ENCODE assay signal across 18 mouse cellular contexts in the genomic region with DNA sequence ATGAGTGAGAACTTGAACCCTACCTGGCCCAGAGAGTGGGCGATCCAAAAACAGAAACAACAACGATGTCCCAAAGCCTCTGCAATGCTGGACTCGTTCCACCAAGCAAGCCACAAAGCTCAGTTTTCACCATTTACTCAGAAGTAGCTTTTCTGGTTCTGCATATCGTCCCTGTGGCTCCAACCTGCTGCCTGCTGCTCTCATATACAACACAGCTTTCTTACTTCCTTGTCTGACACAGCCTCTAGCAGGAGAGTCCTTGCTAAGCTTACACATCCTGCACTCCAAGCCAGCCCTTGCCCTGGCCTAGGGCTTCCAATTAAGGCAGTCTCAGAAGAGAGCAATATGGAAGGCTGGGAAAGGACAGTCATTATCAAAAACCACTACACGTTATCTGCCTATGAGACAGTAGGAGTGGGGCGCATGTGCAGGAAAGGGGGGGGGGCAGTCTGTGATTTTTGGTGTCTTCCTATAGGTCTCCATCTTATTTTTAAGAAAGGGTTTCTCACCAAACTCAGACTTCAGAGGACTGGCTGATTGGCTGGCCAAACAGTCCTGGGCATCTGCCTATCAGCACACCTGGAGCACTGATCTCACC.
DNase-seq lines count a peak whose midpoint lies in the region; ATAC-seq and TF ChIP-seq lines count a peak whose summit lies in the region.
"Had no signal": no experiment of that assay in that cellular context is flagged by ENCODE, and none has a peak within 500 bp of the region (broad histone marks: within the 10 kb centered on the region; RNA-seq: fewer than 3 reads in every experiment).

No protein-coding gene starts in this region.

- 59% methylated on average over 6 of the region's 6 CpGs for WGBS in lung, embryonic 14.5 days
- WGBS in embryonic facial prominence, embryonic 14.5 days = 60% methylated on average over 6 of the region's 6 CpGs
- 67% methylated on average over 6 of the region's 6 CpGs for WGBS in intestine, embryonic 16.5 days
- 60% methylated on average over 6 of the region's 6 CpGs for WGBS in stomach, embryonic 16.5 days
- WGBS in forebrain, embryonic 15.5 days = 74% methylated on average over 6 of the region's 6 CpGs

- H3K9me3 ChIP-seq in lung, embryonic 14.5 days (ENCODE audit: low read depth, low read length) = no peaks in the 10 kb centered on the region
- 0 out of 2 replicates have a peak, but pooled peaks cover 4% of the 10 kb centered on the region for H3K9me3 ChIP-seq in embryonic facial prominence, embryonic 14.5 days (ENCODE audit: control insufficient read depth, low read length)
- no peaks in the 10 kb centered on the region for H3K9me3 ChIP-seq in intestine, embryonic 16.5 days (ENCODE audit: control insufficient read depth, low read length)
- H3K9me3 ChIP-seq in stomach, embryonic 16.5 days (replicated peaks; ENCODE audit: control insufficient read depth, low read length) = no peaks in the 10 kb centered on the region
- H3K9me3 ChIP-seq in forebrain, embryonic 15.5 days = no peaks in the 10 kb centered on the region
- H3K9me3 ChIP-seq: hindbrain, embryonic 13.5 days; midbrain, embryonic 13.5 days had no signal

- DNase-seq in lung, embryonic 14.5 days = peak; percentile 20
- no peak for DNase-seq in lung, postnatal 25 days (ENCODE audit: low spot score)
- peak; percentile 75 for DNase-seq in embryonic facial prominence, embryonic 14.5 days (ENCODE audit: low spot score)
- DNase-seq in embryo, embryonic 9.5 days (ENCODE audit: extremely low spot score) = no peak
- DNase-seq: adrenal gland, postnatal 10 days; cerebellum, adult 2 months; cerebellum, postnatal 25 days; heart, postnatal 36 days; kidney, adult 8-10 months; kidney, postnatal 25 days; layer of hippocampus, postnatal 36 days had no signal

- H3K36me3 ChIP-seq in lung, embryonic 14.5 days (ENCODE audit: insufficient read depth) = no peaks in the 10 kb centered on the region
- no peaks in the 10 kb centered on the region for H3K36me3 ChIP-seq in embryonic facial prominence, embryonic 14.5 days (ENCODE audit: control insufficient read depth, insufficient read depth, low read length)
- no peaks in the 10 kb centered on the region for H3K36me3 ChIP-seq in intestine, embryonic 16.5 days (ENCODE audit: control insufficient read depth, insufficient read depth, low read length)
- H3K36me3 ChIP-seq in stomach, embryonic 16.5 days (ENCODE audit: control insufficient read depth, insufficient read depth, low read length) = no peaks in the 10 kb centered on the region
- 0 out of 2 replicates have a peak, but pooled peaks cover 2% of the 10 kb centered on the region for H3K36me3 ChIP-seq in forebrain, embryonic 15.5 days
- H3K36me3 ChIP-seq: hindbrain, embryonic 13.5 days; midbrain, embryonic 13.5 days had no signal

- no peaks in the 10 kb centered on the region for H3K4me1 ChIP-seq in lung, embryonic 14.5 days (ENCODE audit: insufficient read depth)
- H3K4me1 ChIP-seq in embryonic facial prominence, embryonic 14.5 days (ENCODE audit: control insufficient read depth, insufficient read depth, low read length) = no peaks in the 10 kb centered on the region
- peaks cover 13% of the 10 kb centered on the region for H3K4me1 ChIP-seq in intestine, embryonic 16.5 days (ENCODE audit: control insufficient read depth, insufficient read depth, low read length)
- H3K4me1 ChIP-seq in stomach, embryonic 16.5 days (ENCODE audit: control insufficient read depth, insufficient read depth, low read length) = peaks cover 9% of the 10 kb centered on the region; the same call in 1 of the 2 replicates
- peaks cover 28% of the 10 kb centered on the region for H3K4me1 ChIP-seq in forebrain, embryonic 15.5 days

- ATAC-seq in lung, embryonic 14.5 days (ENCODE audit: insufficient read depth) = peak; percentile 49
- peak; percentile 84 for ATAC-seq in embryonic facial prominence, embryonic 14.5 days (ENCODE audit: low read depth)
- peak; percentile 73 for ATAC-seq in intestine, embryonic 16.5 days
- ATAC-seq in stomach, embryonic 16.5 days (ENCODE audit: insufficient read depth, low FRiP score) = peak; percentile 76; the same call in 1 of the 2 replicates
- no peak for ATAC-seq in forebrain, embryonic 15.5 days (replicated peaks)
- ATAC-seq: midbrain, embryonic 13.5 days had no signal

- no peak for TF ChIP-seq CTCF in lung, embryonic 14.5 days (IDR thresholded peaks at IDR 0.05; ENCODE audit: low read depth)

- H3K4me2 ChIP-seq in lung, embryonic 14.5 days = no peak overlapping the region
- no peak overlapping the region for H3K4me2 ChIP-seq in embryonic facial prominence, embryonic 14.5 days (ENCODE audit: low read depth, low read length)
- H3K4me2 ChIP-seq in intestine, embryonic 16.5 days (ENCODE audit: low read depth, low read length) = no peak overlapping the region
- H3K4me2 ChIP-seq in stomach, embryonic 16.5 days (ENCODE audit: low read depth, low read length) = peak overlapping the region; percentile 13; the same call in 1 of the 2 replicates
- no peak overlapping the region for H3K4me2 ChIP-seq in forebrain, embryonic 15.5 days (replicated peaks)
- H3K4me2 ChIP-seq: hindbrain, embryonic 13.5 days; midbrain, embryonic 13.5 days had no signal

- H3K4me3 ChIP-seq in lung, embryonic 14.5 days (ENCODE audit: low read depth, low read length) = no peak overlapping the region
- no peak overlapping the region for H3K4me3 ChIP-seq in embryonic facial prominence, embryonic 14.5 days (ENCODE audit: low read depth, low read length)
- H3K4me3 ChIP-seq in intestine, embryonic 16.5 days (ENCODE audit: low read length) = no peak overlapping the region
- no peak overlapping the region for H3K4me3 ChIP-seq in stomach, embryonic 16.5 days (replicated peaks; ENCODE audit: low read length)
- H3K4me3 ChIP-seq in forebrain, embryonic 15.5 days = no peak overlapping the region
- H3K4me3 ChIP-seq: hindbrain, embryonic 13.5 days; layer of hippocampus, adult 2 months; midbrain, embryonic 13.5 days had no signal

- peak overlapping the region; percentile 30; the same call in 1 of the 2 replicates for H3K27ac ChIP-seq in lung, embryonic 14.5 days (ENCODE audit: low read depth)
- no peak overlapping the region for H3K27ac ChIP-seq in embryonic facial prominence, embryonic 14.5 days (replicated peaks; ENCODE audit: low read depth, low read length)
- peak overlapping the region; percentile 50; the same call in 1 of the 2 replicates for H3K27ac ChIP-seq in intestine, embryonic 16.5 days (ENCODE audit: low read length)
- peak overlapping the region; percentile 81 for H3K27ac ChIP-seq in stomach, embryonic 16.5 days (ENCODE audit: low read length)
- no peak overlapping the region for H3K27ac ChIP-seq in forebrain, embryonic 15.5 days (replicated peaks)
- H3K27ac ChIP-seq: hindbrain, embryonic 13.5 days; layer of hippocampus, adult 2 months; liver, embryonic 14.5 days; midbrain, embryonic 13.5 days had no signal

- no peaks in the 10 kb centered on the region for H3K27me3 ChIP-seq in lung, embryonic 14.5 days (ENCODE audit: insufficient read depth, low read length)
- H3K27me3 ChIP-seq in embryonic facial prominence, embryonic 14.5 days (replicated peaks; ENCODE audit: control insufficient read depth, insufficient read depth, low read length) = no peaks in the 10 kb centered on the region
- no peaks in the 10 kb centered on the region for H3K27me3 ChIP-seq in intestine, embryonic 16.5 days (replicated peaks; ENCODE audit: control insufficient read depth, insufficient read depth, low read length)
- no peaks in the 10 kb centered on the region for H3K27me3 ChIP-seq in stomach, embryonic 16.5 days (ENCODE audit: control insufficient read depth, insufficient read depth, low read length)
- no peaks in the 10 kb centered on the region for H3K27me3 ChIP-seq in forebrain, embryonic 15.5 days
- H3K27me3 ChIP-seq: hindbrain, embryonic 13.5 days; midbrain, embryonic 13.5 days had no signal

- no peak overlapping the region for H3K9ac ChIP-seq in lung, embryonic 14.5 days
- H3K9ac ChIP-seq in embryonic facial prominence, embryonic 14.5 days (ENCODE audit: low read depth, low read length) = no peak overlapping the region
- no peak overlapping the region for H3K9ac ChIP-seq in intestine, embryonic 16.5 days (ENCODE audit: low read depth, low read length)
- no peak overlapping the region for H3K9ac ChIP-seq in stomach, embryonic 16.5 days (ENCODE audit: low read length)
- H3K9ac ChIP-seq in forebrain, embryonic 15.5 days (replicated peaks) = no peak overlapping the region
- H3K9ac ChIP-seq: hindbrain, embryonic 13.5 days; liver, embryonic 14.5 days; midbrain, embryonic 13.5 days had no signal

Comparison
In these comparisons a context has a peak if more than half of its experiments do, and no peak if none do; other contexts are left out.
1. DNase-seq: peak in lung, embryonic 14.5 days (single experiment) and embryonic facial prominence, embryonic 14.5 days (single experiment); none in lung, postnatal 25 days (single experiment) and embryo, embryonic 9.5 days (single experiment).
2. H3K27ac ChIP-seq: peak in lung, embryonic 14.5 days (single experiment), intestine, embryonic 16.5 days (single experiment) and stomach, embryonic 16.5 days (single experiment); none in embryonic facial prominence, embryonic 14.5 days (single experiment) and forebrain, embryonic 15.5 days (single experiment).